Mouse (Mus musculus) kidney, adult 18-20 months (tissue): ENCODE data around the gene Gm5737.

Experiments
- DNase-seq: peaks from one replicate; pipeline ENCODE4 v3.0.0; 2021

Gene Gm5737

GRCm38 (mm10) chr7:120879972-120880371 lies 67.8 kb downstream of the Gm5737 start:
- no peak for DNase-seq

- no peak for DNase-seq
Measured at GRCm38 (mm10) chr7:120880770-120881169, 68.6 kb downstream of the Gm5737 start.
